Mouse (Mus musculus): ENCODE results near the gene Tyrobp. TPM values are rescaled to one million over a fixed set of nuclear protein-coding genes. Genes with fewer than 3 reads are reported as not detected.

Tyrobp gene
- polyA plus RNA-seq, 1 experiment from 2014 or later, result 53.5 TPM

GRCm38 (mm10) chr7:30421175-30421889 lies 7.8 kb downstream of the Tyrobp start, which contains the start of gene Nfkbid:
Gene Nfkbid, plus strand, starts transcription at chr7:30421732.
- H3K9me3 ChIP-seq (ENCODE audit: control insufficient read depth, low read length), result peaks cover 4% of the 10 kb centered on the region; the same call in 1 of the 2 replicates
- H3K27ac ChIP-seq (ENCODE audit: low read length), result peak within 1 kb of the TSS; percentile 24
- H3K4me2 ChIP-seq (ENCODE audit: low read depth, low read length), result peak within 1 kb of the TSS; percentile 83
- peak within 1 kb of the TSS; percentile 58 for H3K9ac ChIP-seq (ENCODE audit: low read length)
- peaks cover 5% of the 10 kb centered on the region; the same call in 1 of the 2 replicates for H3K4me1 ChIP-seq (replicated peaks; ENCODE audit: control insufficient read depth, insufficient read depth, low read length)
- H3K4me3 ChIP-seq (ENCODE audit: low read length), result peak within 1 kb of the TSS; percentile 64
- H3K27me3 ChIP-seq (ENCODE audit: control insufficient read depth, insufficient read depth, low read depth, low read length), result no peaks in the 10 kb centered on the region
- no peaks in the 10 kb centered on the region for H3K36me3 ChIP-seq (ENCODE audit: control insufficient read depth, insufficient read depth, low read length)
- WGBS, result 7% methylated on average over 31 of the region's 31 CpGs
- peak; percentile 53 for ATAC-seq (ENCODE audit: low read depth)

- H3K27ac ChIP-seq (ENCODE audit: low read length), result peak overlapping the region; percentile 24
- H3K4me1 ChIP-seq (replicated peaks; ENCODE audit: control insufficient read depth, insufficient read depth, low read length), result peaks cover 5% of the 10 kb centered on the region; the same call in 1 of the 2 replicates
- H3K4me2 ChIP-seq (ENCODE audit: low read depth, low read length), result peak overlapping the region; percentile 83
- no peaks in the 10 kb centered on the region for H3K36me3 ChIP-seq (ENCODE audit: control insufficient read depth, insufficient read depth, low read length)
- peak overlapping the region; percentile 64 for H3K4me3 ChIP-seq (ENCODE audit: low read length)
- H3K27me3 ChIP-seq (ENCODE audit: control insufficient read depth, insufficient read depth, low read depth, low read length), result no peaks in the 10 kb centered on the region
- 0% methylated on average over 44 of the region's 45 CpGs for WGBS
- H3K9ac ChIP-seq (ENCODE audit: low read length), result peak overlapping the region; percentile 58
- peak; percentile 81 for ATAC-seq (ENCODE audit: low read depth)
- H3K9me3 ChIP-seq (ENCODE audit: control insufficient read depth, low read length), result peaks cover 4% of the 10 kb centered on the region; the same call in 1 of the 2 replicates
These were observed 8.4 kb downstream of the Tyrobp start for GRCm38 (mm10) chr7:30421890-30422435.

- Histone ChIP-seq H3K9me3 (ENCODE audit: control insufficient read depth, low read length) (peaks cover 4% of the 10 kb centered on the region; the same call in 1 of the 2 replicates), H3K9ac (ENCODE audit: low read length) (peak overlapping the region; percentile 58), H3K27me3 (ENCODE audit: control insufficient read depth, insufficient read depth, low read depth, low read length) (no peaks in the 10 kb centered on the region), H3K4me1 (replicated peaks; ENCODE audit: control insufficient read depth, insufficient read depth, low read length) (peaks cover 5% of the 10 kb centered on the region; the same call in 1 of the 2 replicates), H3K4me2 (ENCODE audit: low read depth, low read length) (peak overlapping the region; percentile 83), H3K36me3 (ENCODE audit: control insufficient read depth, insufficient read depth, low read length) (no peaks in the 10 kb centered on the region), H3K27ac (ENCODE audit: low read length) (peak overlapping the region; percentile 59), H3K4me3 (ENCODE audit: low read length) (peak overlapping the region; percentile 64)
- 5% methylated on average over 9 of the region's 9 CpGs for WGBS
- 0 out of 2 replicates have a peak, but pooled peaks have one; percentile 6 for ATAC-seq (ENCODE audit: low read depth)
These were observed 9.0 kb downstream of the Tyrobp start for GRCm38 (mm10) chr7:30422560-30422959.

- Histone ChIP-seq H3K27me3 (ENCODE audit: control insufficient read depth, insufficient read depth, low read depth, low read length) (no peaks in the 10 kb centered on the region), H3K4me2 (ENCODE audit: low read depth, low read length) (peak overlapping the region; percentile 83), H3K36me3 (ENCODE audit: control insufficient read depth, insufficient read depth, low read length) (no peaks in the 10 kb centered on the region), H3K9me3 (ENCODE audit: control insufficient read depth, low read length) (peaks cover 4% of the 10 kb centered on the region; the same call in 1 of the 2 replicates), H3K4me1 (replicated peaks; ENCODE audit: control insufficient read depth, insufficient read depth, low read length) (peaks cover 5% of the 10 kb centered on the region; the same call in 1 of the 2 replicates), H3K4me3 (ENCODE audit: low read length) (peak overlapping the region; percentile 64), H3K27ac (ENCODE audit: low read length) (peak overlapping the region; percentile 59; the same call in 1 of the 2 replicates), H3K9ac (ENCODE audit: low read length) (peak overlapping the region; percentile 58)
- WGBS, result 26% methylated on average over 23 of the region's 23 CpGs
- ATAC-seq (ENCODE audit: low read depth), result no peak
These were observed 9.6 kb downstream of the Tyrobp start for GRCm38 (mm10) chr7:30423071-30423641.

GRCm38 (mm10) chr7:30429327-30429726 lies 15.8 kb downstream of the Tyrobp start:
- ATAC-seq (ENCODE audit: low read depth), result no peak
- Histone ChIP-seq H3K4me3 (ENCODE audit: low read length) (no peak overlapping the region), H3K36me3 (ENCODE audit: control insufficient read depth, insufficient read depth, low read length) (no peaks in the 10 kb centered on the region), H3K4me1 (replicated peaks; ENCODE audit: control insufficient read depth, insufficient read depth, low read length) (no peaks in the 10 kb centered on the region), H3K27me3 (ENCODE audit: control insufficient read depth, insufficient read depth, low read depth, low read length) (no peaks in the 10 kb centered on the region), H3K4me2 (ENCODE audit: low read depth, low read length) (no peak overlapping the region), H3K9ac (ENCODE audit: low read length) (no peak overlapping the region), H3K9me3 (ENCODE audit: control insufficient read depth, low read length) (no peaks in the 10 kb centered on the region), H3K27ac (ENCODE audit: low read length) (no peak overlapping the region)

GRCm38 (mm10) chr7:30430191-30430590 lies 16.6 kb downstream of the Tyrobp start:
- Histone ChIP-seq H3K4me3 (ENCODE audit: low read length) (no peak overlapping the region), H3K36me3 (ENCODE audit: control insufficient read depth, insufficient read depth, low read length) (no peaks in the 10 kb centered on the region), H3K4me1 (replicated peaks; ENCODE audit: control insufficient read depth, insufficient read depth, low read length) (no peaks in the 10 kb centered on the region), H3K4me2 (ENCODE audit: low read depth, low read length) (no peak overlapping the region), H3K9ac (ENCODE audit: low read length) (no peak overlapping the region), H3K27ac (ENCODE audit: low read length) (no peak overlapping the region), H3K9me3 (ENCODE audit: control insufficient read depth, low read length) (no peaks in the 10 kb centered on the region), H3K27me3 (ENCODE audit: control insufficient read depth, insufficient read depth, low read depth, low read length) (no peaks in the 10 kb centered on the region)
- 42% methylated on average over 2 of the region's 2 CpGs for WGBS
- no peak for ATAC-seq (ENCODE audit: low read depth)

GRCm38 (mm10) chr7:30431793-30432192 lies 18.2 kb downstream of the Tyrobp start:
- Histone ChIP-seq H3K27ac (ENCODE audit: low read length) (no peak overlapping the region), H3K27me3 (ENCODE audit: control insufficient read depth, insufficient read depth, low read depth, low read length) (no peaks in the 10 kb centered on the region), H3K4me3 (ENCODE audit: low read length) (no peak overlapping the region), H3K9ac (ENCODE audit: low read length) (no peak overlapping the region), H3K36me3 (ENCODE audit: control insufficient read depth, insufficient read depth, low read length) (no peaks in the 10 kb centered on the region), H3K4me2 (ENCODE audit: low read depth, low read length) (no peak overlapping the region), H3K4me1 (replicated peaks; ENCODE audit: control insufficient read depth, insufficient read depth, low read length) (no peaks in the 10 kb centered on the region), H3K9me3 (ENCODE audit: control insufficient read depth, low read length) (no peaks in the 10 kb centered on the region)
- ATAC-seq (ENCODE audit: low read depth), result no peak
- WGBS, result 7% methylated on average over 3 of the region's 3 CpGs

GRCm38 (mm10) chr7:30434238-30434637 lies 20.7 kb downstream of the Tyrobp start:
- H3K27ac ChIP-seq (ENCODE audit: low read length), result no peak overlapping the region
- H3K9ac ChIP-seq (ENCODE audit: low read length), result no peak overlapping the region
- no peaks in the 10 kb centered on the region for H3K36me3 ChIP-seq (ENCODE audit: control insufficient read depth, insufficient read depth, low read length)
- WGBS, result 2% methylated on average over 10 of the region's 10 CpGs
- ATAC-seq (ENCODE audit: low read depth), result peak; percentile 57; the same call in 1 of the 2 replicates
- no peaks in the 10 kb centered on the region for H3K9me3 ChIP-seq (ENCODE audit: control insufficient read depth, low read length)
- H3K27me3 ChIP-seq (ENCODE audit: control insufficient read depth, insufficient read depth, low read depth, low read length), result no peaks in the 10 kb centered on the region
- H3K4me1 ChIP-seq (replicated peaks; ENCODE audit: control insufficient read depth, insufficient read depth, low read length), result no peaks in the 10 kb centered on the region
- H3K4me2 ChIP-seq (ENCODE audit: low read depth, low read length), result no peak overlapping the region
- H3K4me3 ChIP-seq (ENCODE audit: low read length), result no peak overlapping the region

- H3K9ac ChIP-seq (ENCODE audit: low read length), result no peak overlapping the region
- no peak overlapping the region for H3K4me2 ChIP-seq (ENCODE audit: low read depth, low read length)
- no peak overlapping the region for H3K27ac ChIP-seq (ENCODE audit: low read length)
- H3K36me3 ChIP-seq (ENCODE audit: control insufficient read depth, insufficient read depth, low read length), result no peaks in the 10 kb centered on the region
- WGBS, result 65% methylated on average over 10 of the region's 10 CpGs
- no peak for ATAC-seq (ENCODE audit: low read depth)
- H3K9me3 ChIP-seq (ENCODE audit: control insufficient read depth, low read length), result no peaks in the 10 kb centered on the region
- no peaks in the 10 kb centered on the region for H3K27me3 ChIP-seq (ENCODE audit: control insufficient read depth, insufficient read depth, low read depth, low read length)
- H3K4me3 ChIP-seq (ENCODE audit: low read length), result no peak overlapping the region
- H3K4me1 ChIP-seq (replicated peaks; ENCODE audit: control insufficient read depth, insufficient read depth, low read length), result no peaks in the 10 kb centered on the region
These were observed 21.1 kb downstream of the Tyrobp start for GRCm38 (mm10) chr7:30434701-30435100.

All from lung, embryonic 16.5 days (tissue).